Mouse (Mus musculus) G1E-ER4 (cell line): ENCODE results near the gene Cobl. TPM values are rescaled to one million over a fixed set of nuclear protein-coding genes. Genes with fewer than 3 reads are reported as not detected.

ENCODE experiments used
- GATA1 ChIP-seq: IDR thresholded peaks from one replicate; pipeline ENCODE4 v1.8.0; 2012; ENCODE audit warnings: low read length, inconsistent platforms
- polyA plus RNA-seq: library from polyadenylated mRNA; stranded (reverse); fragments of >175 nt; gene quantifications from 2 replicates; pipeline ENCODE4 v1.2.3, GENCODE M21; 2012

Gene Cobl
- polyA plus RNA-seq, 1 experiment, result not detected

- no peak for TF ChIP-seq GATA1
These were observed 153.3 kb downstream of the Cobl start for GRCm38 (mm10) chr11:12311419-12311818.

GRCm38 (mm10) chr11:12309423-12310023 lies 155.2 kb downstream of the Cobl start:
- TF ChIP-seq GATA1, result no peak

GRCm38 (mm10) chr11:12304879-12305278 lies 159.9 kb downstream of the Cobl start:
- no peak for TF ChIP-seq GATA1

- TF ChIP-seq GATA1, result no peak
These were observed 164.9 kb downstream of the Cobl start for GRCm38 (mm10) chr11:12299701-12300446.

- no peak for TF ChIP-seq GATA1
These were observed 173.2 kb downstream of the Cobl start for GRCm38 (mm10) chr11:12291654-12291935.

GRCm38 (mm10) chr11:12290911-12291653 lies 173.7 kb downstream of the Cobl start:
- TF ChIP-seq GATA1, result no peak

GRCm38 (mm10) chr11:12285319-12286021 lies 179.3 kb downstream of the Cobl start:
- no peak for TF ChIP-seq GATA1

- TF ChIP-seq GATA1, result no peak
These were observed 184.0 kb downstream of the Cobl start for GRCm38 (mm10) chr11:12280711-12281110.

- TF ChIP-seq GATA1, result no peak
These were observed 190.5 kb downstream of the Cobl start for GRCm38 (mm10) chr11:12274276-12274675.

- no peak for TF ChIP-seq GATA1
These were observed 191.0 kb downstream of the Cobl start for GRCm38 (mm10) chr11:12273726-12274125.

- no peak for TF ChIP-seq GATA1
These were observed 206.3 kb downstream of the Cobl start for GRCm38 (mm10) chr11:12258411-12258810.

- TF ChIP-seq GATA1, result no peak
These were observed 207.2 kb downstream of the Cobl start for GRCm38 (mm10) chr11:12257324-12258118.

GRCm38 (mm10) chr11:12245327-12245915 lies 219.3 kb downstream of the Cobl start:
- TF ChIP-seq GATA1, result no peak

- TF ChIP-seq GATA1, result no peak
These were observed 228.4 kb downstream of the Cobl start for GRCm38 (mm10) chr11:12236341-12236740.

GRCm38 (mm10) chr11:12234876-12235275 lies 229.9 kb downstream of the Cobl start:
- no peak for TF ChIP-seq GATA1
